Mouse (Mus musculus) liver, embryonic 15.5 days (tissue): ENCODE measurements around the gene Car1. TPM values are rescaled to one million over a fixed set of nuclear protein-coding genes. Genes with fewer than 3 reads are reported as not detected.

ENCODE experiments used
- polyA plus RNA-seq: library from polyadenylated mRNA; unstranded; fragments of >200 nt; fragmentation: Nextera tagmentation; extraction: Ambion mirVana; gene quantifications from 2 replicates; pipeline ENCODE4 v1.2.1, GENCODE M21; 2015

Gene Car1
- polyA plus RNA-seq, 1 experiment from 2014 or later, result 29.6 TPM

Other genes starting within 250 kb of the Car1 start
- 138 and 188 TPM in 2 replicates for gene 1810022K09Rik, start 197.1 kb downstream of the Car1 start, polyA plus RNA-seq
- gene Car13, start 166.6 kb downstream of the Car1 start, polyA plus RNA-seq, result 1.2 and 1.6 TPM in 2 replicates
- gene Car3, start 55.1 kb upstream of the Car1 start, polyA plus RNA-seq, result 140 and 151 TPM in 2 replicates
- gene Car2, start 77.9 kb upstream of the Car1 start, polyA plus RNA-seq, result 2,386 and 2,474 TPM in 2 replicates